Mouse (Mus musculus) lung, postnatal 4 days (tissue): Measurements from ENCODE around the gene Zfx.
A peak's percentile ranks its signal among the peaks of the same experiment; 100 is the strongest.

Source experiments
- DNase-seq, 2 experiments: peaks; one replicate each; pipeline ENCODE4 v3.0.0; 2021

The Zfx gene

DNA sequence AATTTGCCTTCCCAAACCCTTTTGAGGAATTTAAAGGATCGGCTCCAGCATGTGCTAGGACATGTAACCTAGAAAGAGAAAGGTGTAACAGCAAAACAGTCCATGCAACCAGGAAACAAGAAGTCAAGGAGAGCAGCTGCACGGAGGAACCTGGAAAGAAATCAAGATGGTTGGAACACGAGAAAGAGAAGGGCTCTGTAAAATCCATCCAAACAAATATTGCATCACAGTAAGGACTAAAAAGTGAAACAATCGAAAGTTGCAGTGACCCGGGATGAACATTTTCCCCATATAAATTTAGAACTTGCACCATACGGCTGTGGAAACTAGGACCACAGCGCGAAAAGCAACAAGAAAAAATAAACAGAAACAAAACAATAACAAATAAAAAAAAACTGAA is 62.8 kb downstream of the Zfx start:
- DNase-seq: no peak

DNA sequence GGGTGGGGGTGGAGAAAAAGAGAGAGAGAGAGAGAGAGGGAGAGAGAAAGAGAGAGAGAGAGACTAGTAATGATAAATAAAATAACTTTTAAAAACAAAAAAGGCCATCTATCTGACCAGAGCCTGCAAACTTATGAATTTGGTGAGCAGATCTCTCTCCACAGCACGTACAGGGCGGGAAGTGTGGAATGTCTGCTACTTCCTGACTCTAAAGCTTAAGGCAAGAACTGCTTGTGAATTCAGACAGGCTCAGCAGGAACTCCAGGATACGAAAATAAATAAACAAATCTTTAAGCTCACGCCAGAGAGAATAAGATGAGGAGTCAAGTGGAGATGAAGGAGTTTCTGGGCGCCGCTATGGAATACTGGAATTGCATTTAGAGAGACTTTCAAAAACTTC is 64.8 kb downstream of the Zfx start:
- no peak for DNase-seq

GRCm38 (mm10) chrX:94049048-94049447 is 74.5 kb downstream of the Zfx start:
- no peak for DNase-seq

GRCm38 (mm10) chrX:94048048-94048447 is 75.5 kb downstream of the Zfx start:
- peak in 1 of 2 experiments; percentile 27 for DNase-seq

- no peak for DNase-seq
These were observed 76.1 kb downstream of the Zfx start for GRCm38 (mm10) chrX:94047381-94047780.

- peak; percentile 19 to 46 for DNase-seq
These were observed 90.6 kb downstream of the Zfx start for GRCm38 (mm10) chrX:94032937-94033336.

DNA sequence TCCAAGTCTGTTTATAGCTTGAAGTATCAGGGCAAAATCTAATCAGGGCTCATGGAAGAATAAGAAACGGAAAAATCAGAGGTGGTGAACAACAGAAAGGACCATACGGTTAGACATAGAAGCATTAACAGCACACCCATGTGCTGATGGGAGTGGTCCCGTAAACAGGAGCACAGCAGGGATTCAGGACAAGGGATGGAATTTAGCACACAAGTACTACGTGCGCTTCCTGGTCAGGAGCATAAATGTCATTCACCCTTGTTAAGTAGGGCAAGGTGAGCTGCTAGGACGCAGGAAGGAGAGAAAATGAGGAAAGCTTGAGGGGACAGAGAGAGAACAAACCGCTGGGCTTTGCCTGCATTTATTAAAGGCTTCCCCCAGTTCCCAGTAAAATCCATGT is 93.4 kb downstream of the Zfx start:
- DNase-seq: no peak
